Comparison of ENCODE assay signal across 9 mouse cellular contexts in genomic region chr16:15052389-15052923, GRCm38 (mm10).
A peak's percentile ranks its signal among the peaks of the same experiment; 100 is the strongest.
DNase-seq lines count a peak whose midpoint lies in the region; ATAC-seq and TF ChIP-seq lines count a peak whose summit lies in the region.
"Had no signal": no experiment of that assay in that cellular context is flagged by ENCODE, and none has a peak within 500 bp of the region (broad histone marks: within the 10 kb centered on the region; RNA-seq: fewer than 3 reads in every experiment).

No protein-coding gene starts in this region.

- ATAC-seq in hindbrain, embryonic 14.5 days (ENCODE audit: low FRiP score), result peak; percentile 51; the same call in 1 of the 2 replicates
- ATAC-seq in neural tube, embryonic 12.5 days (ENCODE audit: low FRiP score, low read depth), result peak; percentile 30; the same call in 1 of the 2 replicates

- peak; percentile 6 for DNase-seq in adrenal gland, postnatal 10 days
- DNase-seq in adrenal gland, adult (ENCODE audit: inconsistent age in 2 of 2, low spot score in 1 of 2), result no peak
- DNase-seq in layer of hippocampus, adult 2 months (ENCODE audit: low spot score in 2 of 2), result no peak
- no peak for DNase-seq in layer of hippocampus, adult 11-12 months (ENCODE audit: low spot score)
- peak; percentile 24 for DNase-seq in hindbrain, embryonic 14.5 days (ENCODE audit: low spot score)
- no peak for DNase-seq in right cerebral cortex, postnatal 25 days
- DNase-seq in retina, postnatal 1 day, result no peak
- DNase-seq: thymus, postnatal 36 days had no signal

- no peak overlapping the region for H3K4me3 ChIP-seq in layer of hippocampus, adult 2 months
- no peak overlapping the region for H3K4me3 ChIP-seq in hindbrain, embryonic 14.5 days (replicated peaks; ENCODE audit: low read length)
- H3K4me3 ChIP-seq in neural tube, embryonic 12.5 days, result no peak overlapping the region

- H3K4me2 ChIP-seq in hindbrain, embryonic 14.5 days (replicated peaks), result peak overlapping the region; percentile 36
- peak overlapping the region; percentile 41 for H3K4me2 ChIP-seq in neural tube, embryonic 12.5 days (replicated peaks)

- no peaks in the 10 kb centered on the region for H3K27me3 ChIP-seq in hindbrain, embryonic 14.5 days (ENCODE audit: control insufficient read depth, insufficient read depth, low read length)
- no peaks in the 10 kb centered on the region for H3K27me3 ChIP-seq in neural tube, embryonic 12.5 days (replicated peaks)

- no peaks in the 10 kb centered on the region for H3K9me3 ChIP-seq in hindbrain, embryonic 14.5 days (ENCODE audit: control insufficient read depth, low read length)
- H3K9me3 ChIP-seq in neural tube, embryonic 12.5 days, result no peaks in the 10 kb centered on the region

- 23% methylated on average over 7 of the region's 7 CpGs for WGBS in hindbrain, embryonic 14.5 days
- WGBS in neural tube, embryonic 12.5 days, result 20% methylated on average over 7 of the region's 7 CpGs

- H3K9ac ChIP-seq in hindbrain, embryonic 14.5 days, result no peak overlapping the region
- H3K9ac ChIP-seq in neural tube, embryonic 12.5 days, result no peak overlapping the region

- H3K36me3 ChIP-seq in hindbrain, embryonic 14.5 days (replicated peaks; ENCODE audit: control insufficient read depth, insufficient read depth), result no peaks in the 10 kb centered on the region
- H3K36me3 ChIP-seq in neural tube, embryonic 12.5 days, result no peaks in the 10 kb centered on the region

- 0 out of 2 replicates have a peak overlapping the region, but pooled peaks have one; percentile 18 for H3K27ac ChIP-seq in layer of hippocampus, adult 2 months
- H3K27ac ChIP-seq in hindbrain, embryonic 14.5 days, result no peak overlapping the region
- no peak overlapping the region for H3K27ac ChIP-seq in neural tube, embryonic 12.5 days

- no peak for TF ChIP-seq CTCF in layer of hippocampus, adult 2 months (conservative IDR thresholded peaks at IDR 0.05)

- H3K4me1 ChIP-seq in hindbrain, embryonic 14.5 days (replicated peaks; ENCODE audit: control insufficient read depth, insufficient read depth, low read length), result 0 out of 2 replicates have a peak, but pooled peaks cover 11% of the 10 kb centered on the region
- peaks cover 10% of the 10 kb centered on the region for H3K4me1 ChIP-seq in neural tube, embryonic 12.5 days

Comparison
In these comparisons a context has a peak if more than half of its experiments do, and no peak if none do; other contexts are left out.
1. DNase-seq: peak in adrenal gland, postnatal 10 days (single experiment) and hindbrain, embryonic 14.5 days (single experiment); none in adrenal gland, adult (0 of 2), layer of hippocampus, adult 2 months (0 of 2), layer of hippocampus, adult 11-12 months (single experiment), right cerebral cortex, postnatal 25 days (single experiment) and retina, postnatal 1 day (single experiment).